ENCODE assay signal across 1 mouse cellular context in the genomic region with DNA sequence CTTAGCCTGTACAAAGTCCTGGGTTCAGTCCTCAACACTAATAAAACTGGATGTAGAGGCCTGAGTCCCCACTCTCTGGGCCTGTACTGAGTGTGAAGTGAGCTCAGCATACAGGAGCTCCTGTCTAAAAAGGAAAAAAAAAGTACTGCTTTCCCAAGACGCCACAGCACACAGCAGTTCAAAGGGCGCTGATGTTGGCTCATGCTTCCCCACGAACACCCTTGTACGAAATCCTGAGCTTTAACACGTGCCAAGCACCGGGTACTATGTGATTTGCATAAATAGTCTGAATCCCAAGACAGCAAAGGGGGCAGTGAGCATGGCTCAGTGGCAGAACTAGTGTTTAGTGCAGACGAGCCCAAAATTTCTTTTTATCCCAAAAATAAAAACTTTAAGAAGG.
TF ChIP-seq lines count a peak whose summit lies in the region.

No protein-coding gene starts in this region.

TF ChIP-seq in CH12.LX, 34 proteins besides CTCF, POLR2A, EP300 and RAD21:
- peak; percentile 41; the same call in 1 of the 2 replicates for TF ChIP-seq MXI1 (IDR thresholded peaks at IDR 0.05; ENCODE audit: low read depth, low read length)
- TF ChIP-seq MYC (IDR thresholded peaks at IDR 0.05; ENCODE audit: low read depth, low read length) = 0 out of 2 replicates have a peak, but pooled peaks have one; percentile 22
- TF ChIP-seq NRF1 (IDR thresholded peaks at IDR 0.05; ENCODE audit: low read depth, low read length) = no peak
- TF ChIP-seq ELF1 (IDR thresholded peaks at IDR 0.05; ENCODE audit: low read depth, low read length) = no peak
- TF ChIP-seq IRF4 (IDR thresholded peaks at IDR 0.05; ENCODE audit: low read depth, low read length) = no peak
- 0 out of 2 replicates have a peak, but pooled peaks have one; percentile 32 for TF ChIP-seq MAX (IDR thresholded peaks at IDR 0.05; ENCODE audit: low read length)
- TF ChIP-seq MEF2A (IDR thresholded peaks at IDR 0.05; ENCODE audit: borderline replicate concordance, low read depth, low read length) = no peak
- no peak for TF ChIP-seq ZC3H11A (IDR thresholded peaks at IDR 0.05; ENCODE audit: low read depth, low read length)
- TF ChIP-seq BHLHE40 (IDR thresholded peaks at IDR 0.05; ENCODE audit: low read depth, low read length) = peak; percentile 84
- no peak for TF ChIP-seq HCFC1 (IDR thresholded peaks at IDR 0.05; ENCODE audit: low read depth, low read length)
- TF ChIP-seq TBP (conservative IDR thresholded peaks at IDR 0.05; ENCODE audit: low read depth, low read length) = no peak
- no peak for TF ChIP-seq KAT2A (IDR thresholded peaks at IDR 0.05; ENCODE audit: insufficient replicate concordance, low read length)
